Mouse (Mus musculus) lung, adult 18-20 months (tissue): ENCODE data around the gene Amer3.
"Not testable (repeated sequence)": the region's sequence is repeated elsewhere in the genome, so short reads cannot be mapped to it uniquely, and the experiment has no call there.

Source experiments
- DNase-seq, 2 experiments: peaks; one replicate each; pipeline ENCODE4 v3.0.0; 2022; ENCODE audit warnings: mixed read lengths in 2 of 2

The Amer3 gene

DNA sequence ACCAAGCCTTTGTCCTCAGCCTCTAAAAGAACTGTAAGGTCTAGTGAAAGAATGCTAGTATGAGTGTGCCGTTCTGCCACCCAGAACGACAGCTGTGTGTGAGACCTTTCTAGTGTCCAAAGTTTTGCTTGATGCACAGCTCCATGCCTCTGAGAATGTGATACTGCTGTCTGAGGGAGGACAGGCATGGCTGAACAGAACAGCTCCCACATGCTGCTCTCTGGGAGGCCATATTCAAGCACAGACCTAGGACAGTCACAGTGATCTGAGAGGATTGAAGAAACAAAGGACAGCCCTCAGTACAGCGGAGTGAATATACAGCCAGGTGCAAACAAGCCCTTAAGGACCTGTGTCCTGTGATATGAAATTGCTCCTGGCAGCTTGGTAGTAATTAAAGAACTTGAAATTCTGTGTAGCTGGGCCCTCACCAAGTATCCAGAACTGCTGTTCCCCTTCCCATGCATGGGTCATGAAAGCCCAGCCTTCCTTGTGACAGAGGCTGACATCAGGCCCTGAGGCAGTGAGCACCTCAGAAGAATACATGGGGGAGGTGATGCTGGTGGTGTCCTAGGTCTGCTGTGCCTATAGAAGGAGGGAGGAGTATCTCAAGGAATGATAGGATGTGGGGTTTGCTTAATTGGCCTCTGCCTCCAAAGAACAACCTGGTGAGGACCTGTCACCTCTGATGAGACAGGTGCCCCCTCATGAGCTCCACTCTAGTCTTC lies 22.0 kb downstream of the Amer3 start:
- DNase-seq, result no peak

DNA sequence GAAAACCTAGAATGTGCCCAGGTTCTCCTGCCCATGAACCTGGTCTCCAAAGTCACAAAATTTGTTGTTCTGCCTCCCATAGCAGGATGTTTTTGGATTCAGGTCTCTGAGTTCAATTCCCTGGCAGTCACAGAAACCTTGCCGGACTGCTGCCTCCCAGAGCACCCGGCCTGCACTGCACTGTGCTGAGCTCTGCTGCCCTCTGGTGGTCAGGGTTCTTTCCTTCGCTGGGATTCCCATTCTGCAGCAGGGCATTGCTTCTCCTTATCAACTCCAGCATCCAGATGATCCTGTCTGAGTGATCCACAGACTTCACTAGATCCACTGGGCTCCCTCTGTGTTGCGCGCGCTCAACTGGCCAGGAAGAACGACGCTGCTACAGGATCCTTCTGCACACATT lies 22.9 kb downstream of the Amer3 start:
- DNase-seq, result peak; percentile 28 to 42

DNA sequence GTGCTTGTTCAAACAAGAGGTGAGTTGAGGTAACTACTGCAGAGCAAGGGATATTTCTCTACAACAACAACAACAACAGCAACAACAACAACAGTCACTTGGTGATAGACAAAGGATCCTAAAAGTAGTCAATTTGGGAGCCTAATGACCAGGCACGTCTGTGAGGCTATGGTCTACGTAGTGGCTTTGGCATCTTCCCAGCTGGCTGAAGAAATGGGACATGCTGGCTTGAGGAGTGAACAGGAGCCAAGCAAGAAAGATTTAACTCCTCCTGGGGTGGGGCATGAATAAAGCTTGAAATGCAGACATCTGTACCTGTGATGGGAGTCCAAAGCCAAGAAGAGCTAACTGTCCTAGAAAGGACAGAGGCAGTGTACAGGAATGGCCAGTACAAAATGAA lies 34.3 kb downstream of the Amer3 start:
- no peak for DNase-seq

DNA sequence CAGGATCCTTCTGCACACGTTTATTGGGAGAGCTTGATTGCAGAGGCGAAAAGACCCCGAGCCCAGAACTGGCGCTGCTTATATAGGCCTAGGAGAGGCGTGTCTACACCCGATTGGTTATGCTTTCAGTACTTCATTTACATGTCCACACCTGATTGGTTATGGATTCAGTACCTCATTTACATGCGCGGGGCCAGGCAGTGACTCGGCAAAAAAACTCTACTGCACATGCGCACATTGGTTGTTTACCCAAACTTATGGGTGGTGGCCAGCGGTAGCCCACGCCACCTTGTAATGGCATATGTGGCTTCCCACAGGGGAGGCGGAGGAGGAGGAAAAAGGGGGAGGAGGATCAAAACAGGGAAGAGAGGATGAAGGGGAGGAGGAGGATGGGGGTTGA lies 40.7 kb downstream of the Amer3 start:
- not testable (repeated sequence) for DNase-seq

DNA sequence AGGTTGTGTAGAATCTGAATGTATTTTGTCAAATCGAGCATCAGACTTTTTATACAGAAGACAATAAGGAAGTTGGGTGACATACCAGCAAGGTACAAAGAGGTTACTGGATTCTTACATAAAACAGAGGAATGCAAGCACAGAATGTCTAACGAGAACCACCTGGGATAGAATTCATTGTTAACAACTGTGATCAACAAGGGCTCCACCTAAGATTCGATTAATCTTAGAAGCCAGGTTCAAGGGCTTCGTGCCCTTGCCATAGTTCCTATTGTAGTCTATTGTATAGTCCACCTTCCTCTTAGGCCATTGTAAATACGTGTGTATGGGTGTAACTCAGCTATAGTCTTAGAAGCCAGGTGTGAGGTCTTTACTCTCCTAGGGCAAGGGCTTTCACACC lies 41.3 kb downstream of the Amer3 start:
- DNase-seq, result not testable (repeated sequence)

DNA sequence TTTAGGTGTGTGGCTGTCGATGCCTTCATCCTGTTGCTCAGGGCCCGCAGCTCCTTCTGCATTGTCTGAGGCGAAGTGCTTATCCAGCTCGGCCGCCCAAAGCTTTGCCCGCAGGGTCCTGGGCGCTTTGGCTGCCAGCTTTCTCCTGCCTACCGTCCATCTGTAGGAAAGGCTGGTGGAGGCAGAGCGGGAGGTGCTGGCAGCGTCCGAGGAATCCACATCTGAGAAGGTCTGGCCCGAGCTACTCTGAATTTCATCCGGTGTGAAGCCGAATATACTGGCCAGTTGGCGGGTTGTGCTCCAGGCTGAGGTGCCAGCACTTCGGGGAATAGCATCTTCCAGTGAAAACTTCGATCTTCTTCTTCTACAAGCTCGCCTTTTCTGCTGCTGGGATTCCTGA lies 56.3 kb downstream of the Amer3 start:
- DNase-seq, result no peak
